Mouse (Mus musculus) T-cell, adult 2 months (primary cell): ENCODE measurements around the gene Epb41l3.

Experiments
- DNase-seq: peaks from one replicate; pipeline ENCODE4 v3.0.0; 2022; ENCODE audit warnings: low spot score

Epb41l3 gene

DNA sequence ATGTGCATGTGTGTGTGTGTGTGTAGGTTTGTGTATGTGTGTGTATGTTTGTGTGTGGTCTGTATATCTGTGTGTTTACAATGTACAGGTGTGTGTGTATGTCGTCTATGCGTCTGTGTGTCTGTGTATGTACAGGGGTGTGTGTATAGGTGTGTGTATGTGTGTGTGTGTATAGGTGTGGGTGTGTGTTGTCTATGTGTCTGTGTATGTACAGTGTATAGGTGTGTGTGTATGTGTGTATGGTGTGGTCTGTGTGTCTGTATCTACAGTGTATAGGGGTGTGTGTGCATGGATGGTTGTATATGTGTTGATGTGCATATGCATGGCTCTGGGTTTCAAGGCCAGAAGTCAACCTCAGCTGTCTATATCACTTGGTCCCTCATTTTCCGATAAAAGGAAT, 161.7 kb downstream of the Epb41l3 start:
- no peak for DNase-seq

DNA sequence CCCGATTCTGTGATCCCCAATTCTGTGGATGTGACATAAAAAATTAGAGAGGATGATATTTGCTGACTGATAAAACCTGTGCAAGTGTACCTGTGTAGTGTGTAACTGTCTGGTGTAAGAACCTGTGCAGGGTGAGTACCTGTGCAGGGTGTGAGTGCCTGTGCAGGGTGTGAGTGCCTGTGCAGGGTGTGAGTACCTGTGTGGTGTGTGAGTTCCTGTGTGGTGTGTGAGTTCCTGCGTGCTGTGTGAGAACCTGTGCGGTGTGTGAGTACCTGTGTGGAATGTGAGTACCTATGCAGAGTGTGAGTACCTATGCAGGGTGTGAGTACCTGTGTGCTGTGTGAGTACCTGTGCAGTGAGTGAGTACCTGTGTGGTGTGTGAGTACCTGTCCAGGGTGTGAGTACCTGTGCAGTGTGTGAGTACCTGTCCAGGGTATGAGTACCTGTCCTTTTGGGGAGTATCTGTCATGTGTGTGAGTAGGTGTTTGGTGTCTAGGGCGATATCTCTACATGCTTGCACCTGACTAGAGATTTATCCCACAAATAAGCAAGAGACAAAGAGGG, 163.4 kb downstream of the Epb41l3 start:
- DNase-seq = no peak

DNA sequence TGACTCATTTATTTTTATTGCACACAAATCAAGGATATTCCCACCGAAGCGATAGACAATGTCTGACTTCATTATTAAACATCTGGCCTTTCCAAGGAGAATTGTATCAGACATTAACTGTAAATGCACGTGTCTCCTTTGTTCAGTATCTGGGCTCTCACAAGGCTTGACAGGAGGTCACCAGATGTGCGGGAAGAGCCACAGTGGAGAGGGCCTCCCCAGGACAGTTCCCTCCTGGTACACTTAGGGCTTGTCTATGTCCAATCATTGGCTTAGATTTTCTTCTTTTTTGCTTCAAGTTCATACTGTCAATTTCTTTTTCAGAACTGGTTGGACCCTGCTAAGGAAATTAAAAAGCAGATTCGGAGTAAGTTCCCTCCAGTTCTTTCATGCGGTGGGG, 163.9 kb downstream of the Epb41l3 start:
- no peak for DNase-seq

DNA sequence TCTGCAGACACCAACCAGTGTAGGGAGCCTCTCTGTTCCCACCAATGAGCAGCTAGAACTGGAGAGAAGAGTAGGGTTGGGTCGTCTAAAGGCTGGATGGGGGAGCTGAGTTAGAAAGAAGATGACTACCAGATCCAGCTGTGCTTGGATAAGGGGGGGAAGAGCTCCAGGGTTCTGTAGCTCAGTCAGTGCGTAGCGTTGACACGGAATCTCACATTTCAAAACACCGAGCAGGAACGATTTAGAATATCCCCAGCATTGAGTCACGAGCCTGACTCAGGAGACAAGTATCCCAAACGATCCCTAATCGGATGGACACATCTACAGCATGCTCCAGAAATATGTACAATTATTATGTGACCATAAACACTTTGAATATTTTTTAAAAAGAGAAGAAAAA, 180.4 kb downstream of the Epb41l3 start:
- no peak for DNase-seq

DNA sequence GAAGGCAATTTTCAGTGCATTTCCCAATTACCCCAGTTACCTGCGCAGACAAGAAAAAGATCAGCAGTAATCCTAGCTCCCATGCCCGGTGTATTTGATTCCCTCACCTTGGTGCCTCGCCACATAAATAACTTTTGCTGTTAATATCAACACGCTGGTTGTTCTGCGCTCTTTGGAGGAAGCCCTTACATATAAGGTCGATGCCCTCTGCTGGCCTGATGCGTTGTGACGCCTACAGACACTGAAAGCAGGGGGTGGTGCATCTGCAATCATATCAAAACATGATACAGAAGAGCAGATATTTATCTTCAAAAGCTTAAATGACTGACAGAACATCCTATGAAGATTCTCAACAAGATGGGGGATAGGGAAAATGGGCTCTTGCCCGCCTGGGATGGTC, 181.0 kb downstream of the Epb41l3 start:
- DNase-seq = no peak

DNA sequence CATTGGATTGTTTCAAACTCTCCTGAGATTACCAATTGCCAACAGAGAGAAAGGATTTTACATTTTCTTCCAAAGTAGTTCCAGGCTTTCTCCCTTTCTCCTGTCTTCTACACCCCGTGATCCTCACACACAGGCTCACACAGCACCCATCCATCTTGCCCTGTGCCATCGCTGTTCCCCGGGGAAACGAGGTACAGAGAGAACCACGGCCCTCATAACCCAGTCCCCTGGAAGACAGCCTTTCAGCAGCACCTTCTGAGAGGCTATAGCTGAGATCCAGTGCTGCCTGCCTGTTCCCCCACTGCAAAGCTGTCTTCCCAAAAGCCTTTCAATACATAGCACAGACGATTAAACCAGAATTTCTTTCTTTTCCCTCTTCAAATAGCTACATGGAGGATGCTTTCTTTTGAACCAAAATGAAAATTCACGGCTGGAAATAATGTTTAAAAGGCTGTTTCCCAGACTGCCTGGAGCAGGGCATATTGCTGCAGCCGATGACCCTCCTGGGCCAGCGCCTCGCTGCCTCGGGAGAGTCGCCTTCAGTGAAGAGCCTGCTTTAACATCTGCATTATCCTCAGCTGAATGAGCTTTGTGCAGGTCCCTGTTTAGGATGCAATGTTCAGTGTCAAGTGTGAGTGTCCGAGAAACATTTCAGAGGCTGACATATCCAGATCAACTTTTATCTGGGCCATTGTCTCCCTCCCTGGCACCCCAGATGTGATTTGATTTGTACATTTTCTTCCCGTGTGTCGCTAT, 188.5 kb downstream of the Epb41l3 start:
- no peak for DNase-seq

DNA sequence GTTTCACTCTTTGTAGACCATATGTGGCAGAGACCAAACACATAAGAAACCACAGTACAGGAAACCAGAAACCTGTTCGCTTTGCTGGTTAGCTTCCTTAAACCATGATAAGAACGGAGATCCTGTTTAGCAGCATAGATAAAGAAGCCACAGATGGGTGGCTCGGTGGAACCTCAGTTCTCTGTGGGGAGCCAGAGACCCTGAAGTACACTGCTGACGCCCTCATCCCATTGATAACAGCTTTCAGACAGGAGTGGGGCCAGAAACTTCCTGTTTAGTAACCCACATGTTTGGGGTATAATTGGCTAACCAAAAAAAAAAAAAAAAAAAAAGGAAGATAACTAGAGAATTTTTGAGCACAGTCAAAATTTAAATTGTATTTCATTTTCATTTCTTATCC, 189.7 kb downstream of the Epb41l3 start:
- DNase-seq = no peak

DNA sequence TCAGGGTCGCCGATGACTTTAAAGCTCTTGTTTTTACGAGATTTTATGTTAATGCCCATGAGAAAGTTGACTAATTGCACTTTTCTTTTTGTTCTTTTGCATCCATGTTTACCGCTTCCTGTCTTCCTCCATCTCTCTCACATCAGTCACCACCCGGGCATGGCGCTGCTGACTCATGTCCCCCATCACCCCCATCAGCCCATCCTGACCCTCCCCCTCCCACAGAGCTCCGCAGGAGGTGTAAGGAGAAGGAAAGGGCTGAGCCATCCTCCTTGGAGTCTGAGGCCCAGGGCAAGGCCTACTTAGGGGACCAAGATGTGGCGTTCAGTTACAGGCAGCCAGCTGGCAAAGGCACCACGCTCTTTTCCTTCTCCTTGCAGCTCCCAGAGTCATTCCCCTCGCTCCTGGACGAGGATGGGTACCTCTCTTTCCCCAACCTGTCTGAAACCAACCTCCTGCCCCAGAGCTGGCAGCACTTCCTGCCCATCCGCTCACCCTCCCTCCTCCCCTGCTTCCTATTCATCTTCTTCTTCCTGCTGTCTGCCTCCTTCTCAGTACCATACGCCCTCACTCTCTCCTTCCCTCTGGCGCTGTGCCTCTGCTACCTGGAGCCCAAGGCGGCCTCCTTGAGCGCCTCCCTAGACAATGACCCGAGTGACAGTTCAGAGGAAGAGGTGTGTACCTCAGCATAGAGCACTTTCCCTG, 190.4 kb downstream of the Epb41l3 start:
- DNase-seq = no peak

DNA sequence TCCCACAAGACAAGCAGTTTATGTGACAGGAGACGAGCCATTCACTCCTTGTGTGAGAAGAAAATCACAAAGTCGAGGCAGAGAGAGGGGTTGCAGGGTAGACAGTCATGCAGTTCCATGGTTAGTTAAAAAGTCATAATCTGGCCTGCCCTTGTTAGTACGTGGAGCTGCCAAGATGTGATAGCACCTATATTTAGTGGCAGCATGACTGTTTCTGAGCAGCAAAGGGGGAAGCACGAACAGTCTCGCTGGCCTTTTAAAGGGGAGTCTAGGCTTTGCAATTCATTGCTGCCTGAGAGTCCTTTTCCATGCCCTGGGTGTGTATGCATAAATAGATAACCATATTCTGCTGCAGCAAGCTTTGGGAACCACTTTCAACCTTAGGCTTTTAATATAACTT, 191.5 kb downstream of the Epb41l3 start:
- DNase-seq = no peak

DNA sequence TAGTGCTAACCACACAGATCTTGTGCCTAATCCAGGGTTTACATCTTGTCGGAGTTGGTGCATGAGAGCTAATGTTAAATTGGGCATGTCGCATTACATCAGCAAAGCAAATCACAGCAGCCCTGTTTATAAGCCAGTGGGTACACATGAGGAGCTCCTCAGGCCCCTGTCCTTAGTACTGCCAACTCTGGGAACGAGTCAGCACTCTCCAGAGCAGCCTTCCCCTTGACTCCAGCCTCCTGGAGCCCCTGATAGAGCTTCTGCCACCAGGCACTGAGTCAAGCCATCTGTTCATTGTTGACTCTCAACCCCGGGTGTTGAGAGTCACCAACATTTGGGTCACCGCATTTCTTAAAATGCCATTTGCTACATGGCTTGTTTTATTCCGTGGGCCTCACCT, 192.0 kb downstream of the Epb41l3 start:
- no peak for DNase-seq

DNA sequence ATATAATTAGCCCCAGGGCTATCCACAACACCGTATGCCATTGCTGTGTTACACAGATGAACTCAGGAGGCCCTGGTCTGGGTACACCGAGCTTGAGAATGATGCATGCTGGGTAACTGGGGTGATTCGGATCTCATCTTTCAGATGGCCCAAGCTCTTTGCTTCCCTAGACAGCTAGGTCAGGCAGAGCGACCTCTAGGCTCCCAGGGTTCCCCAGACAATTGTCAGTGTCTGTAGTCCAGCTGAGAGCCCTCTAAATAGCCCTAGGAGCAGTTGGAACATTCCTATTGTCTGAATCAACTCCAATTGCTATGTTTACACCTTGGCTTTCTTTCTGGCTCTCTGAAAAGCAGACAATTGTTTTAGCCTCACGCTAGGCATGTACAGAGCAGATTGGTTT, 201.9 kb downstream of the Epb41l3 start:
- DNase-seq = no peak

DNA sequence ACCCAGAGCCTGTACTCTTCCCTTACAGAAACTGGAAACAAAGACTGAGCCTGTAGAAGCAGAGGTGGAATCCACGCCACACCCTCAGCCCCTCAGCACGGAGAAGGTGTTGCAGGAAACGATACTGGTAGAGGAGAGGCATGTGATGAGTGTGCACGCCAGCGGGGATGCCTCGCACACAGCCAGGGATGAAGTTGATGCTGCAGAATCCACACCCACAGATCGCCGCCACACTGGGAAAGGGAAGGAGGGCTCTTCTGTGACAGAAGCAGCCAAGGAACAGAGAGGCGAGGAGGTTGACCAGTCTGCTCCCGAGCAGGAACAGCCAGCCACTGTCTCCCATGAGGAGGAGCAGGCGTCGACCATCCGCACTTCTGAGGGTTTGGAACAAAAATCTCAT, 209.0 kb downstream of the Epb41l3 start:
- DNase-seq = no peak

DNA sequence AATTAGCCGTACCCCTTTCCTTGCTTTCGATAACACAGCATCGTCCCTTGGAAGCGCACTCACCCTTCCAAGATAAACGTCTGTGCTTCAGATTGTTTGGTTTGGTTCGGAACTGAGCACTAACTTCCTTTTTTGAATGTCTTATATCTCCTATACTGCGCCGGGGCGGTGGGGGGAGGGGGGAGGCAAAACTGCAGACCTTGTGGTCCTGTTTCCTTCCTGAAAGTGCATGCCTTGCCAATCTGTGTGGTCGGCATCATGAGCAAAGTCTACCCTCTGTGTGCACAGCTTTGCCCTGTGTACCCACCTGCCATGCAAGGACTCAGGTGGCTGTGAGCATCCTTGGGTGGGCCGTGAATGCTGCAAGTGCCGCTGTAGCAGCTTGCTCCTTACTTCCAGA, 212.6 kb downstream of the Epb41l3 start:
- DNase-seq = no peak

DNA sequence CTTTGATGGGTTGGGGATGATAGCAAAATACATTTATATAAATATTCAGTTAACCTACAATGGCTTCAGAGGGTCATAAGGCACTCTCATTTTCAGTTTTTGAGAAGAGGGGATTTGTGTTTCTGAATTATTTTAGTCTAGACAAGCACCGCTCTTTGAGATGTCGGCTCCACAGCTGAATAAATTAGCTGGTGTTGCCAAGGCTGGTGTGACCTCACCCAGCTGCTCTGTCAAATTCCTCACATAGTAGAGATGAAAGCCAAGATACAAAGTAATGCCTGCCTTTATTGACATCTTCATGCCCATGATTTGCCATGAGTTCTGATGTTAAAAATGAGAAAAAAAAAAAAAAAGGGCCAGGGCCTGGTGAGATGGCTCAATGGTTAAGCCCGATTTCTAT, 214.8 kb downstream of the Epb41l3 start:
- no peak for DNase-seq

DNA sequence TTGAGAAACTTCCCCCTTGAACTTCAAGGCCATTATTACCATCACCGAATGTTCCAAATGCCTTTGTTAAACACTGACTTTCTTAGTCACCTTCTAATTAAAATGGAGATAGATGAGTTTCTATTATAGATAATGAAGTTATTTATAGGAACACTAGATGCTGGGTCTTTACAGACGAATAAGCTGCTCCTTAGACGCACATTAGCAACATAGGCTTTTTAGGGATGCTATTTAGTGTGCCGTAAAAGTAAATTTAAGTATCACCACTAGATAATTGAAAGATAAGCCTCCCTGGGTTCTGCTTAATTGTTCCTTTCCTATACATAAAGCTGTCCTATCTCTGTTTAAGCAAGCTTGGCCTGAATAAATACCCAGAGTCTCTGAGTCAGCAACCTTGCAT, 226.1 kb downstream of the Epb41l3 start:
- no peak for DNase-seq

DNA sequence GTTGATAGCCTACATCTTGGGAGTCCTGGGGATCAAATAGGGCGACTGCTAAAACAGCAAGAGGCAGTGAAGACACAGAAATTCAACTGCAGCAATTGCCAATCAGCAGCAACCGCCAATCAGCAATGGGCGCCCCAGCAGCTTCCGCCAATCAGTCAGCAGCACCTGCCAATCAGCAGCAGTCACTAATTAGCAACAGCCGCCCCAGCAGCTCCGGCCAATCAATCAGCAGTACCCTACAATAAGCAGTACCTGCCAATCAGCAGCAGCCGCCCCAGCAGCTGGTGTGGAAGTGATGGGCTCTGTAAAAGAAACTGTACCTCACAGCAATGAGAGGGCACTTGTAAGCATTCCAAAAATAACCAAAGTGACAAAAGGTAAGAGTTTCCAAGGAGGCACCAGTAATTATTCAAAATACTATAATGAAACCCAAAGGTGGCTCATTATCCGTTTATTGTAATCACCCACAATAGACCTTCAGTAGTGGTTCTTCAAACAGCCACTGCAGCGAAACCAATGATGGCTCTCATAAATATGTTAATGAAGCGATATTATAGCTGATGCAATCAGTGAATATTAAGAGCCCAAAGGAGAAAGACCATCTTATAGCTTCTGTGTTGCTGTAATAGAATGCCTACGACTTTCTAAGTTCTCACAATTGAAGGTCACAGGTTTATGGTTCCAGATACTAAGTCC, 228.2 kb downstream of the Epb41l3 start:
- no peak for DNase-seq

DNA sequence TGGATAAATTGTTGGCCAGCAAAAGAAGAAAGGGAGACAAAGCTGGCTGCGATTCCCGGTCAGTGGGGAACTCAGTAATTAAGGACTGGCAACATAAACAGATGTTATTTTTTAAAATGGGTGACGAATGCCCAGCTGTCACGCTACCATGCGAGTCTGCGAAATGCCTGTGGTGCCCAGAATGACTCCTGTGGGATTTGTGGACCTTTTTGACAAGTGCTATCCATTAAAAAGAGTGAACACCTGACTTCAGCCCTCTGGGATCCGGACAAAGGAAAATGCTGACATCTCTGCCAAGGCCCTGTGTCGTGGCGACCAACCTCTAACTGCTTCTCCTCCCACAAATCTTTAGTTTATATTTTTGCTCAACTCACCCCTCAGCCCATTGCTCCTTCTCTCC, 232.2 kb downstream of the Epb41l3 start:
- no peak for DNase-seq

DNA sequence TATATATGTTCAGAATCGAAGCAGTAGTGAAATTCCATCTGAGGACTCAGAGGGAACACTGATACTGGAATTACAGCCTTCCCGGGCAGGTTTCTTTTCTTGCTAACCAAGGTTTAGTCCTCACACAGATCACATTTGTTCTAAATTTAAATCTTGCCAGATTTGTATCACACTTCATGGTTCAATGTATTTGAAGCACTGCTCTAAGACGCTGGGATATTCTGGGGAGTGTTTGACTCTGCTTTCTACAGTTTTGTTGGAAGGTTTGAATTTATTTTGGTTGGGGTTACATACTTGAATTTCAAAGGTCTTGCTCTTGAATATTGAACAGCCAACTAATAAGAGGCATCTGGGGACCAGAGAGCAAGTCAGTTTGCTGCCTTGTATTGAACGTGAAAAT, 234.4 kb downstream of the Epb41l3 start:
- DNase-seq = no peak

DNA sequence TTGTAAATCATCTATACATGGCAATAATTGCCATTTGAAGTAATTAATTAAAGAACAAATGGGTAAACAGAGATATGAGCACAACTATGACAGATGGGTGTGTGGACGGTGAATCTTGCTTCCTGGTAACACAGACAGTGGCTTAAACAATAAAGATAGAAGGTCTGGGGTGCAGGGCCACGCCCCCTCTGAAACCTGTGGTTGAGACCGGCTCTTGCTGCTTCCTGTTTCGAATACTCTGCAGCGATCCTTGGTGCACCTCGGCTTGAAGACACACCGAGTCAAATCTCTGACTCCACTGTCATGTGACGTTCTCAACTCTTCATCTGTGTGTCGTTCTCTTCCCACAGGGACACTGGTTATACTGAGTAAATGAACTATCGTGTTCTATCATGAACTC, 245.0 kb downstream of the Epb41l3 start:
- no peak for DNase-seq

DNA sequence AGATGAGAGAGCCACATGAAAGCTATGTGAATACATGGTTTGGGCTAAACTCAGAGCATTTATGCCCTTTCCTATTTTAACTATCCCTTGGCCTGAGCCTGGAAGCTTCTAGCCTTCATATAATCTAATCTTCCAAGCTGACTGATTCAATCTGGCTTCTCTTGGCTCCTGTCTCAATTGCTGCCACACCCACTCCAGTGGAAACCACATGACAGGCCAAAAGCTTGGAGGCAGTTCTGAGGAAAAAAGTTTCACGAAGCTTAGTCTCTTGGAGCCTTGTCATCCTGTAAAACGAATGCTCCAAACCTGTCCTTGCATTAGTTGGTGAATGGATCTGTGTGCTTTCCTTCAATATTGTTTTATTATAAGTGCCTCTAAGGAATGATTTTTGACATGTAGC, 247.2 kb downstream of the Epb41l3 start:
- DNase-seq = no peak
